Mouse (Mus musculus): ENCODE data around the gene Gmds.

Gmds gene

GRCm38 (mm10) chr13:32161567-32161966, 177.0 kb downstream of the Gmds start:
- no peak for DNase-seq (ENCODE audit: low read depth, low spot score)

DNA sequence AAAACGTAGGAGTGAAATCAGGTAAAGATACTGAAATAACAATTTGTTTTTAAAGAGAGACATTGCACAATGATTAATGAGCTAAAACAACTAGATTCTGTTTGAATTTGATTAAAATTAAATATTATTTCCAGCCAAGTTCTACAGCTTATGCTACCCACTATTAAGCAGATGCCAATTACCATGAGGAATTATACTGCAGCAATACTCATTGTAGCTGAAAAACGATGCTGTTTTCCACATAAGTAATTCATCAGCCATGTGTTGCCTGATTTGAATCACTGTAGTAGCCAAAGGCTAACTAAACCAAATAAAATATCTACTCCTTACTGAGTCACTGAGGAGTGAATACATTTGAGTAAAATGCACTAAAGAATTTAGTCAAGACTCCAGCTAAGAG, 180.3 kb downstream of the Gmds start:
- DNase-seq (ENCODE audit: low read depth, low spot score), result no peak

- no peak for DNase-seq (ENCODE audit: low read depth, low spot score)
Measured at GRCm38 (mm10) chr13:32145916-32146315, 192.6 kb downstream of the Gmds start.

DNA sequence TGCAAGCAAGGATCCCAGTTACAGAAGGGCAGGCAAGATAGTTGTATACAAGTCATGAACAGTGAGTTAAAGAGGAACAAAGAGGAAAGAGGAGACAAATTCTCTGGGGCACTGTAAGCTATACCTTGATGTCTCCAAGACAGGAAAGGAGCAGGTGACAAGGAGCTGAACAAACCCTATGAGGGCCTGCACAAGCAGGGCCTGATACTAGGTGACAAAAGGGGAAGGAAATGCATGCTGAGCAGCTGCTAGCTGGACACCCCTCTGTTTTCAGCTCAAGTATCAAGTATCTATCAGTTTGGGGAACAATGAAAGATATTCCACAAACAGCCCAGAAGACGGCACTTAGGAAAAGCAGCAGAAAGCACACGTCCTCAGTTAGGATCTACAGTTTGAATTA, 193.4 kb downstream of the Gmds start:
- DNase-seq (ENCODE audit: low read depth, low spot score), result no peak

DNA sequence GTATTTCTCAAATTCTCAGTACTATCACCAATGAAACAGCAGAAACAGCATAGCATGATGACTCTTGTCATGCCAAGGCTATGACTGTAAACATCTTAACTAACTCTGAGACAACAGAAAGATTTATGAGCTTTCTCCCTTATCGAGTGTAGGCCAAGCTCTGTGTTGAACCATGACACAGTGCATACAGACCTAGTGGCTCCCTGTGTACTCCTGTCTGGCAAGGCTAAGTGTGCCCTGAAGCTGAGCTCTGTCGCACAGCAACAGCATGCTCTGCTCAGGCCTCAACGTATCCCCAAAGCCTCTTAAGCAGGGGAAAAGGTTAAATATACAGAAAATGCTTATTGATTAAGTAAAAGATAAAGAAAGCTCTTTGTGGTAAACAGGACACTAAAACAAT, 194.9 kb downstream of the Gmds start:
- DNase-seq (ENCODE audit: low read depth, low spot score), result no peak

DNA sequence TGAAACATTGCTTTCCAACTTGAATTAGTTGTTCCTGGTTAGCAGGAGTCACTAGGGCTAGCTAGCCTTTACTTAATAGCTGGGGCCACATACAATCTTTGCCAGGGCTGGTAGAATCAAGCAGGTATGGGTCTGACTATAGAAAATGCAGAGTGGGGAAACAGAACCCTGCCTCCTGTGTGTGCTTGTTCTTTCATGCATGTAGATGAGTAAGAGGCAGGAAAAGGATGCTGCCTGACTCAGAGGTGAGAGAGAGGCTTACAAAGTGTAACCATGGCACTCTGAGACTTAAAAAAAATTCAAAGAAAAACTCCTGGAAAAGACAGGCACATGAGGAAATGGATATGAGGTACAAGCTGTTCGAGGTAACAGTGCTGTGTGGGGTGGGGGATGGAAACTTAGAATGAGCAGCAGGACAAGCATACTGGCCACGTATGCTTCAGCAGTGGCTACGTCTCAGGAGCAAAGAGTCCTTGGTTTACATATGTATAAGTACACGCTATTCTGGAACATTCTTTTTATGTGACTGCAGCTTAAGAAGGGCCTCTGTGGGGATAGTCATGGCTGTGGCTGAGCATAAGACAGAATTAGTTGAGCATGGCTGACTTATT, 203.8 kb downstream of the Gmds start:
- DNase-seq (ENCODE audit: low read depth, low spot score), result no peak

DNA sequence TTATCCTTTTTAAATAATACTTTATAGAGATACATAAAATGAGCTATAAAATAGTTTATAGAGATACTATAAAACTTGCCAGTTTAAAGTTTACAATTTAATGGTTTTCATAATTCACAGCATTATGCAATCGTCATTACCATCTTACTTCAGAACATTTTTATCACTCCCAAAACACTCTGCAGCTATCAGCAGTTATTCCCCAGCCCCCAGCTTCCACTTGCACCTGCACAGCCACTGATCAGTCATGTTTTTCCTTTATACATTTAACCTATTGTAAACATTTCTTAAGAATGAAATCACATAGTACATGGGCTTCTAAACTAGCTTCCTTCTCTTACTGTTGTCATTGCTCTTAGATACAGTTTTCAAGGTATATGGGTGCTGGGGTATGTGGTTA, 208.6 kb downstream of the Gmds start:
- DNase-seq (ENCODE audit: low read depth, low spot score), result no peak

DNA sequence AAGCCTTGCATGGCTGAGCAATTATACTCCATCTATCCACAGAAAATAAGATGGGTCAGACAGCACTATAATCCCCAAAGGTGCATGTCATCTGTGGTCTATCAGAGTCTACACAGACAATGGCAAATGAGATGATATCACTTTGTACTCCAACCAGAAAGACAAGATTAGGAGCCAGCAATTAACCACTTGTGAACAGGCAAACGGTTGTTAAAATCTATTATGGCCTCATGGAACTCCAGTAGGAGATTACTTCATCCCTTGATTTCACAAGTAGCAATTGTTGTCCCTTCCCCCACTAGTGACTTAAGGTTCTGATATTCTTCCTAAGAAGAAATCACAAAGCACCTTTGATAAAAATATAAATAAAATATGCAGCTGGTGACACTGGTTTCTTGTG, 220.2 kb downstream of the Gmds start:
- DNase-seq (ENCODE audit: low read depth, low spot score), result no peak

DNA sequence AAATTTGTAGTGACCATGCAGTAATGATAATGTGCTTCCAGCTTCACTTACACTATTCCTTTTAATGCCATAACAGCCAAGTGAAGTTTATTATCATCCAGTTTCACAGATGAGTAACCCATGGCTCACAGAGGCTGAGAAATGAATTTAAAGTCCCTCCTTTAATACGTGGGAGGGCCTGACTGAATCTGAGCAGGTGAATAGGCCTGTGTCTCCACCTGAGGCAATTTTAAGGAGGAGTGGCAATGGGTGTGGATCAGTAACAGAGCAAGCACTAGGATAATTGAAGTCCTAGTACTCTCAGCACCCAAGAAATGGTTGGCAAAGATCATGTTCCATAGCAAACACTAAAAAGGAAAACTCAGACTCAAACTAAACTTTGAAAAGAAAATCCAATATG, 223.1 kb downstream of the Gmds start:
- DNase-seq (ENCODE audit: low read depth, low spot score), result no peak

DNA sequence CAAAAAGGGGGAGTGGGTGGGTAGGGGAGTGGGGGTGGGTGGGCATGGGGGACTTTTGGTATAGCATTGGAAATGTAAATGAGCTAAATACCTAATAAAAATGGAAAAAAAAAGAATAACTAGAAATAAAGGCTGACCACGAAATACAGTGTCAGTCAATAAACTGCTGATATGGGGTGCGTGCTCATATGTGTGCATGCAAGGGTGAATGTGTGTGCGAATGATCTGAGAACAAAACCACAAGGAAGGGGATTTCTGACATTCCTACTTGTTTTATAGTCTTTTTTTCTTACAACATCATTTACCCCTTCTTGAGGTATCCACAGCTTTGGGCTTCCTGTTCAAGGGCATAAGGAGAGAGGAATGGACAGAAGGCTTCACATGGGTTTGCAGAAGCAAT, 224.7 kb downstream of the Gmds start:
- DNase-seq (ENCODE audit: low read depth, low spot score), result no peak

GRCm38 (mm10) chr13:32088303-32088977, 250.1 kb downstream of the Gmds start:
- no peak for DNase-seq (ENCODE audit: low read depth, low spot score)

DNA sequence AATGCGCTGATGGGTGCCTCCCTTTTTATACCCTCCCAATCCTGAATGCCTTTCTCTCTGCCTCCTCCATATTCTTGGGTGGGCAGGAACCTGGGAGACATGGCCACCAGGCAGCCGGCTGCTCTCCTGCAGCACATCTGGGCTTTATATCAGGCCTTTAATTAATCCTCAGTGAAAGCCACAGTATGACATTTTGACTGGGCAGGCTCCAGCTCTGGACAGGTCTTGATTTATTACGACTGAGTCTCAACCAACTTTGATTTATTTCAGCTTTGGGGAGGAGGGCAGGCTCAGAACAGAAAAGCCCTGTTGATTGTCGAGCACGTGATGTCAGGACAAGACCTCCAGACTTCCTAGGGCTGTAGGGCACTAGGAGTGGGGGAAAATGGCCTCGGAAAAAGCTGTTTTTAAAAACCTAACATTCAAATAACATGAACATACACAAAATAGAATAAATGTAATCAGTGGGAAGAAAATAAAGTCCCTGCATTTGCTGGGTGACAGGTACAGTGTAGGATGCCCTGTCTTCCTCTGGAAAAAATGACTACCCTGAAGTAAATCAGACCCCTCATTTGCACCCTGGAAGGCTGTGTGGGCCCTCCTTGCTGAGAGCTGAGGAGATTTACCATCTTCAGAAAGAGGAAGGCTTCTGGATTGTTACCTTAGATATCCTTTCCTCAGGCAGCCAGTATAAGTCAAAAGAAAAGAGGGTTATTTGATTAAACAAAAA, 257.9 kb downstream of the Gmds start:
- no peak for DNase-seq (ENCODE audit: low read depth, low spot score)

DNA sequence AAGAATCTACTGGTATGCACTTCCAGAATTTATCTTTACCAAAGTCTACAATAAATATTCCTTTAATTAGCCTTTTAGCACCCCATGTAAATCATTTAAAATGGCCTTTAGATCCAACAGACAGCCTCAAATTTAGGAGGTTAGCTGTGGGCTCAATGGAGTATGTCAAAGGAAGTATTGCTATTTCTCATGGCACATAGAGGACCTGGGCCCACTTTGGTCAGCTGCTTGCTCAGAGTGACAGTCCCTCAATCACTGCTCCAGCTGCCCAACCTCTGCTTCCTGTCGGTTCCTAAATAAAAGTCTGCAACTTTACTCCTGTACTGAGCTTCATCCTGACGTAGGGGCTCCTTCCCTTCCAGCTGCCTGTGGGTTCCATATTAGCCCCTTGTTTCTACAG, 264.9 kb downstream of the Gmds start:
- no peak for DNase-seq (ENCODE audit: low read depth, low spot score)

- no peak for DNase-seq (ENCODE audit: low read depth, low spot score)
Measured at GRCm38 (mm10) chr13:32055321-32055720, 283.2 kb downstream of the Gmds start.

DNA sequence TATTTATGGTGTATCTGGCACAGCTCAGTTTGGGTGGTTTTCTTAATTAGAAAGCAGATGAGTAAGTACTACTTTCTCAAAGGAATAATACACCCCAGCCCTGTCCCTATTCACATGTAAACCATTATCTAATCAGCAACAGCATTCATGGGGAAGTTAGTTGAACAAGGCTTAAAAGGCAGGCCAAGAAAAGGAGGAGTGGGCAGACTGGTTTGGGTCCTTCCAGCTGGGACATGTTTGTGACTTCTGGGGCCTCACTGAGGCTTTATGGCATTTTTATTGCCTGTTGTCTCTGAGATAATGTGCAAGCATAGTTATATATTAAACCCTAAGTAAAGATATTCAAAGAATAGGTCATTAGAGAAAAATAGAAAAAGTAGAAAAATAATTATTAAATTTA, 285.0 kb downstream of the Gmds start:
- DNase-seq (ENCODE audit: low read depth, low spot score), result no peak

DNA sequence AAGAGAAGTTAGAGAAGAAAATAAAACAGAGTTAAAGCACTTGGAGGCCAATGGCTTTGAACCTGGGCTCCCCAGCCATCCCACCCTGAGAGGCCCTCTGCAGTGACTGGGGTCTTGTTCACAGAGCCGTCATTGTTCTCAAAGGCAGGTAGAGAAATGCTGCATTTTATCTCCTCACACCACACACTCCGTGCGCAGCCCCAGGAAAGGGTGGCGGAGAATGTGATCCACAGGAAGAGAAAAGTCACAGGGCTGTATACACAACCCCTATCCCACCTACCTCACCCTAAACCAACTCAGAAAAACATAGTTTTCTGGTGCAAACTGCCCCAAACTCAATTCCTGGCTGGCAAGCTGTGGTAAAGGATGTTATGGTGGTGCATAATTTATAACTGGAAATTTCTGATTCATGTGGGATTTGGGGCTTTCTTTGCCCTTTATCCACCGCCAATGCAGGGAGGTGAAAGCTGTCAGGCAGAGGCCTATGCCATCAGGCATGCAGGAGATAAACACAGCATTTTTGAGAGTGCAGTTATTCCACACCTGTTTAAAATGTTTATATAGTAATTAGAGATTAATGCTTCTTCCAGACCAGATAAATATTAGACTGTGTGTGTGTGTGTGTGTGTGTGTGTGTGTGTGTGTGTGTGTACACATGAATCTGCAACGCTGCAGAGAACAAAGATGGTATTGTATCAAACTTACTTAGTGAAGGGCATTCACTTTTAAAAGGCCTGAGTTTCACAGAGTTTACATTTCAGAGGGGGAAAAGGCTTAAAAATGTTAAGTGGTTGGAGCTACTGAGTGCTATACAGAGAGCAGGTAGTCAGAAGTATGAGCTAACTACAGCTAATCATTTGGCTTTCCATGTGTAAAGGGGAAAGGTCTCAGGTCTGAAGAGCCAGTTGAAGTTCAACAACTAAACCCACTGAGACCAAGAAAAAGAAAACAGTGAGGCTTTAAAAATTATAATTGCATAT, 290.3 kb downstream of the Gmds start:
- DNase-seq (ENCODE audit: low read depth, low spot score), result no peak

DNA sequence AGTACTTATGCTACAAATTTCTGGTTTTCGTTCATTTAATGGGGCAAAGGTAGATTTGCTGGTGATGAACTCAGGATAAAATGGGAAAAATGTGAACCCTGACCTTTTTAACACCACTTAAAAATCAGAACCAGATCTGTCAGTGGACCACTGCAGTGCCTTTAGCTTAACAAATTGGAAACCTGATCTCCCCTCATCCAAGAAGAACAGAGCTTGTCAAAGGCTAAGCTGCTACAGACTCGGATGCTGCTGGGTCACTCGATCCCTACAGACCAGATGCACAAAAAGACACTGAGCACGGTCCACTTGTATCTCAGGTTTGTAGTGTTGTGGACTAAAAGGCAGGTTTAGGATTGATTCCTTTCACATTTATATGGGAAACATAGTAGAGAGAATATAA, 291.6 kb downstream of the Gmds start:
- DNase-seq (ENCODE audit: low read depth, low spot score), result no peak

DNA sequence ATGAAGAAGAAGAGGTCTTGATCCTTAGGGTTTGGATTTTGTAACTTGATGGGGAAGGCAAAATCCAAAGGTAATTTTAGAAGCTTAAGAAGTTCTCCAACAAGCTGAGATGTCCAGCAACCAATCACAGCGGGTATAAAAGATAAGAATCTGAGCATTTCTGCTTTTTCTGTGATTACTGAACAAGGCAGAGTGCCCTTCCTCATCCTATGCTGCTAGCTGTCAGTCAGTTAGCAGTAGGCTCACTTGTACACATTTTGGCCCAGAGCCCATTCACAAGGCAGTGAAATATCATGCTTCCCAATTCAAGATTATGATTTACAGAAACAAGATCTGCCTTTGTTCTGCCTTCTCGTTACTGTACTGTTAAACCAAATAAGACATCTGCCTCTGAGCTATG, 295.8 kb downstream of the Gmds start:
- DNase-seq (ENCODE audit: low read depth, low spot score), result no peak

- DNase-seq (ENCODE audit: low read depth, low spot score), result no peak
Measured at GRCm38 (mm10) chr13:32040822-32041221, 297.7 kb downstream of the Gmds start.

DNA sequence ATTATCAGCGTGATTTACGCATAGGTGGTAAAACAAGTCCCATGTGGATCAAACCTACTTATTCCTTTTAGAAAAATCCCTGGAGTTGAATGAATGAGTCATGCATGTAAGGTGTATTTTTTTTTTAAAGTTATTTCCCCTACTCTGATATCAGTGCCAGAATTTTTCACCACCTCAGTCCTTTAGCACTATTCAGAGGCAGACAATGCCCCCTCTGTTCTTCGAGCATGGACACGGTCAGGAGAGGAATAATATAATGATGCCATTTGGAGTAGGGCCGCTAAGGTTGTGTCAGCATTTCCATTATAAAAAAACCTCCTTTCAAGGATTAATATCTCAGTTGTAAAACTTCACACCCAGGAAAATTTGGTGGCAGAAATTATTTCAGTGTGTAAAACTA, 301.6 kb downstream of the Gmds start:
- DNase-seq (ENCODE audit: low read depth, low spot score), result no peak

DNA sequence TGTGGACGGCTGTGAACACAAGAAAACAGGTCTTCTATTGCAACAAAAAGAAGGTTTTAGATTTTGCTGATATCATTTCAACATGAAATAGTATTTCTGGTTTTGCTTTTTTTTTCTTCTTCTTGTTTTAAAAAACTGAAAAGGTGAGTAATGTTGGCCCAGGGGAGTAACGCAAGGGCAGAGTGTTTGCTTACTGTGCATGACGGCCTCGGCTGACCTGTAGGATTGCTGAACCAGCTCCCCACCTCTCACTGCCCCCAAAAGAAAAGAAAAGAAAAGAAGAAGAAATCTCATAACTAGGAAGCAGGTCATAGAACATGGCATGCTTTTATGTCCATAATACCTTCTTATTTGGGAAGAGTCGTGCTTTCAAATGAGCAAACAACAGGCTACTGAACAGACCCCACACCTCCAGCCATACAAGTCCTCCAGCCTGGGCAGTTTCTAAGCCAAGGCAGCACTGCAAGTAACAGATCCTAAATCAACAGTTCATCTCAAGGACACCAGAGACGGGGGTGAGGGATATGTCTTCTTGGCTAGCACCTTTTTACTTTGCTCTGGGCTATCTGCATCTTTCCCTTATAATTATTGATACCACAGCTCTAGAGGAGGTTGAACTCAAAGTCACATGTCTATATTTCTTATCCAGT, 303.6 kb downstream of the Gmds start:
- no peak for DNase-seq (ENCODE audit: low read depth, low spot score)
